Mouse (Mus musculus) midbrain, embryonic 13.5 days (tissue): Measurements from ENCODE around the gene Vwc2l. TPM values are rescaled to one million over a fixed set of nuclear protein-coding genes. Genes with fewer than 3 reads are reported as not detected.

ENCODE experiments used
- ATAC-seq: fragments of 200-750 bp; cut with Nextera tagmentation; 2 replicates; pipeline ENCODE4 v1.8.0; 2017; ENCODE audit warnings: mild to moderate bottlenecking, moderate TSS enrichment, moderate library complexity
- H3K27ac ChIP-seq: fragments of 300-500 bp; sonication (generic); 2 replicates; pipeline ENCODE4 v1.5.1; 2015; ENCODE audit warnings: inconsistent platforms, mild to moderate bottlenecking, moderate library complexity
- H3K27me3 ChIP-seq: fragments of 300-500 bp; sonication (generic); 2 replicates; pipeline ENCODE4 v1.6.1; 2015; ENCODE audit warnings: mild to moderate bottlenecking, inconsistent platforms
- H3K36me3 ChIP-seq: fragments of 300-500 bp; sonication (generic); 2 replicates; pipeline ENCODE4 v1.6.1; 2015; ENCODE audit warnings: mild to moderate bottlenecking, inconsistent platforms
- H3K4me1 ChIP-seq: fragments of 300-500 bp; sonication (generic); replicated peaks from 2 replicates; pipeline ENCODE4 v1.6.1; 2015; ENCODE audit warnings: inconsistent platforms
- H3K4me2 ChIP-seq: fragments of 300-500 bp; sonication (generic); replicated peaks from 2 replicates; pipeline ENCODE4 v1.6.1; 2015; ENCODE audit warnings: moderate library complexity, mild to moderate bottlenecking, inconsistent platforms
- H3K4me3 ChIP-seq: fragments of 300-500 bp; sonication (generic); replicated peaks from 2 replicates; pipeline ENCODE4 v1.5.1; 2015; ENCODE audit warnings: mild to moderate bottlenecking, inconsistent platforms
- H3K9ac ChIP-seq: fragments of 300-500 bp; sonication (generic); replicated peaks from 2 replicates; pipeline ENCODE4 v1.6.1; 2015; ENCODE audit warnings: mild to moderate bottlenecking, inconsistent platforms
- H3K9me3 ChIP-seq: fragments of 300-500 bp; sonication (generic); 2 replicates; pipeline ENCODE4 v1.6.1; 2016; ENCODE audit warnings: mild to moderate bottlenecking, inconsistent platforms
- WGBS: fragments of 180-500 bp; shearing (Covaris S2); methylation state at CpG from one replicate; pipeline ENCODE4 v1.1.7; 2015; 5-methylcytosine and 5-hydroxymethylcytosine counted together
- polyA plus RNA-seq: library from polyadenylated mRNA; unstranded; fragments of >200 nt; fragmentation: Nextera tagmentation; extraction: Ambion mirVana; gene quantifications from 2 replicates; pipeline ENCODE4 v1.2.1, GENCODE M21; 2015

Gene Vwc2l
- polyA plus RNA-seq, 1 experiment from 2014 or later = 4.7 TPM

DNA sequence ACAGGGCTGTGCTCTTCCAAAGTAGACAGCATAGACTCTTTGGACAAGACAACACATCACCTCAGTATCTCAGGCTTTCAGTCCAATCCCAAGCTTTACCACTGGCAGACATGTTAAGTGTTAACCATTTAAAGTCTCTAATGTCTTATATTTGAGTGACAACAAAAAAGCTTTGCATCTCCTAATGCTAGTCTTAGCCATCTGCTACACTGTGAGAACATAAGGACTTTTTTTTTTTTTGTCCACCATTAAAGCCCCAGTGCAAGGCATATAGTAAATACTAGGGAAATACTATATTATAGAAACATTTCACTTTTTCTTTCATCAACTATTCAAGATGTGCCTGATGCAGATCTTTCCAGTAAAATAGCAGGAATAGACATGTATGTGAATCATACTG is 119.8 kb downstream of the Vwc2l start:
- no peaks in the 10 kb centered on the region for H3K36me3 ChIP-seq
- H3K4me3 ChIP-seq = no peak overlapping the region
- no peak overlapping the region for H3K9ac ChIP-seq
- no peaks in the 10 kb centered on the region for H3K9me3 ChIP-seq
- no peak for ATAC-seq
- no peaks in the 10 kb centered on the region for H3K4me1 ChIP-seq
- no peak overlapping the region for H3K4me2 ChIP-seq
- no peaks in the 10 kb centered on the region for H3K27me3 ChIP-seq
- H3K27ac ChIP-seq = no peak overlapping the region

DNA sequence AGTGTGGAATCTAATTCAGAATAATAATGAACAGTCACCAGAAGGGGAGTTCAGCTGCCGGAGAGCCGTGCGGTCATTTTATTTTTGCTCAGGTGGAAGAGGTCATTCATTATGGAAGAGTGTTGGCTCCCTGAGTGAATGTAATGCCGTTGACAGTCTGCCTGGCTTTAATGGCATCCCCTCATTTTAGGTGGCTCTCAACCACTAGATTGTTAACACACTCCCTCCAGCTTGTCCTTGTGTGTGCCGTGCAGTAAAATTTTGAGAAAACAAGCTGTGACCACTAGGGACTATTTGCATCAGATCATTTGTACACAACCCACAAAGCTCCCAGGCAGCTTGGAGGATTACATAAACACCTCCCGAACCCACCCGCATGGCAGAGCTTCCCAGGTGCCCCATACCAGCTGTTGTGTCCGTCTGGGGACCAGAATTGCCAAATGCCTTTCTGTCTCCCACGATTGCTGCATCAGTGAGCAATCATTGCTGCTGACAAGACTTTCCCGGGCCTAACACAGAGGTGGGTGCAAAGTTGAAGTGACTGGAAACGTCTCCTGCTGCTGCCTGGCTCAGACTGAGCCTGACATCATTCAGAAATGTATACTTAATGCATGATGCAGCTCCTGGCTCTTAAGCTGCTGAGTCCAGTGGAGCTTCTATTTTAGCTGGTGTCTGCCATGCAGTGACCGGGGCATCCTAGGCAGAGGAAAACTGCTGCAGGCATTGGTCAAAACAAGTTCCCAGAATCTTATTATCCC is 126.3 kb downstream of the Vwc2l start:
- Histone ChIP-seq H3K4me3 (no peak overlapping the region), H3K27ac (no peak overlapping the region), H3K9me3 (no peaks in the 10 kb centered on the region), H3K4me2 (no peak overlapping the region), H3K27me3 (no peaks in the 10 kb centered on the region), H3K9ac (no peak overlapping the region), H3K36me3 (no peaks in the 10 kb centered on the region), H3K4me1 (peaks cover 7% of the 10 kb centered on the region; the same call in 1 of the 2 replicates)
- 55% methylated on average over 12 of the region's 12 CpGs for WGBS
- ATAC-seq = peak; percentile 53

DNA sequence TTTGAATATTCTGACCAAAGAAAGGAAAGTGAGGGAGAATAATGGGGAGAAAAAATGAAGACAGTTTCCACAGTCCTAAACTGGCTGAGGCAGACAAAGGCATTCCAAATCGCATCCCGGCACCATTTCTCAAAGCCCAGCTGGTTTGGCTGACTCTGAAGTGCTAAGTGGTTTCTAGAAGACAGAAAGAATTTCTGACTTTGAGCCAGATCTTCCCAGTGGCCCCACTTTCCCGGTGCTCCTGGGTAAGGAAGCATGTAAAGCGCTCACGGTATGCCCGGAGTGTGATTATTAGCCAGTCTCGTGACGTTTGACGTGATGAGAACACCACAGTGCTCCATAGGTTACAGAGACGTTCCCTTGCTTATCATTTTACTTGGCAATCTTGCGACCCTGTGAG is 127.9 kb downstream of the Vwc2l start:
- H3K4me1 ChIP-seq = peaks cover 7% of the 10 kb centered on the region; the same call in 1 of the 2 replicates
- ATAC-seq = no peak
- H3K9me3 ChIP-seq = no peaks in the 10 kb centered on the region
- no peak overlapping the region for H3K9ac ChIP-seq
- H3K4me3 ChIP-seq = no peak overlapping the region
- no peaks in the 10 kb centered on the region for H3K36me3 ChIP-seq
- H3K27me3 ChIP-seq = no peaks in the 10 kb centered on the region
- no peak overlapping the region for H3K4me2 ChIP-seq
- WGBS = 79% methylated on average over 11 of the region's 11 CpGs
- H3K27ac ChIP-seq = no peak overlapping the region

DNA sequence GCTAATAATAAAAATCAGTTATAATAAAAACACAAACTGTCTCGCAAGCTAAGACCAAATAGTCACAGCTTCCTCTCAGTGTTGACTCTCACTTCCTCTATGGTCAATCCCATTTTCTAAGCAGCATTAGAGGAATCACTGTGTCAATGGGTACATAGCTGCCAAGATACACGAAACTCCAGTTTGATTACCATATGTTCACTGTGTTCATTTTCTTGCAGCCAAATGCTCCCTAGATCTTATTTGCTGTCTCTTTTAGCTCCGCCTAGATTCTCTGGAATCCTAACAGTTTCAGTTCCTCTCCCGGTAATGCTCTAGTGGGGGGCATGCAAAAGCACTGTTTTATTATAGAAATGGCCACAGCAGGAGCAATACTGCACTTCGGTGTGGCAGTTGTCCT is 130.4 kb downstream of the Vwc2l start:
- no peak for ATAC-seq
- Histone ChIP-seq H3K4me2 (no peak overlapping the region), H3K4me3 (no peak overlapping the region), H3K27ac (no peak overlapping the region), H3K27me3 (no peaks in the 10 kb centered on the region), H3K9ac (no peak overlapping the region), H3K4me1 (peaks cover 8% of the 10 kb centered on the region; the same call in 1 of the 2 replicates), H3K36me3 (no peaks in the 10 kb centered on the region), H3K9me3 (no peaks in the 10 kb centered on the region)
- WGBS = 78% methylated on average over 5 of the region's 5 CpGs

DNA sequence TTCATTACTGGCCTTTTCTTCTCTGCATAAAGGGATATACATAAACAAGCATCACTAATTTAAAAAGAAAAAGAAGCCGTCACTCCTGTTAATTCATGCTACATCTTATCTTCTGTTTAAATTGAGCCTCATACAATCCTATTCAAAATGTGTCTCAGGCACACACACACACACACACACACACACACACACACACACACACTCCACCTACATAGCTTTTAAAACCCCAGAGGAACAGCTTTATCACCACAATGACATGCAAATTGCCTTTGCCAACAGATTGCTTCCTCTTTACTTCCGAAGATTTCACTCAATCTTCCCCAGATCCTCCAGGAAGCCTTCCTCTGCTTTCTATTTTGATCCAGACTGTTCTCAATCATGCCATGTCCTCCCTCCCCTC is 136.2 kb downstream of the Vwc2l start:
- Histone ChIP-seq H3K4me2 (no peak overlapping the region), H3K4me3 (no peak overlapping the region), H3K36me3 (no peaks in the 10 kb centered on the region), H3K9me3 (no peaks in the 10 kb centered on the region), H3K9ac (no peak overlapping the region), H3K27me3 (no peaks in the 10 kb centered on the region), H3K4me1 (peaks cover 14% of the 10 kb centered on the region; the same call in 1 of the 2 replicates), H3K27ac (no peak overlapping the region)
- peak; percentile 71 for ATAC-seq
- WGBS = 30% methylated on average over 2 of the region's 2 CpGs

DNA sequence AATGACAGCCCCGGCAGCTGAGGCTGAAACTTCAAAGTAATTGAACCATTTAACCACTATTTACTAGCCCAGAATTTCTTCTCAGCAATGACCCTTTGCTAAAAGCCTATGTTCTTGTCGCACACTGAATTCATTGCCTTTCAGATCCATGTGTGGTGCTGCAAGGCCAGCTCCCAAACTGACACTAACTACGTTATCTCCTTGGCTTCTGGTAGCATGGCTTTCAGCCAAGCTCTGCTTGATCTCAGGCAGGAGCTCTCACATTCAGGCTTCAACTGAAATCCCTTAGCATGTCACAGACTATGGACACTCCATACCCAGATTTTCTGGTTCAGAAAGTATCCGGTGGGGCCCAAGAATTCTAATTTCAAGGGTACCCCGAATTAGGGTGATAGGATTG is 140.6 kb downstream of the Vwc2l start:
- ATAC-seq = no peak
- H3K4me3 ChIP-seq = no peak overlapping the region
- H3K4me1 ChIP-seq = peaks cover 11% of the 10 kb centered on the region; the same call in 1 of the 2 replicates
- H3K9me3 ChIP-seq = no peaks in the 10 kb centered on the region
- H3K27ac ChIP-seq = no peak overlapping the region
- 79% methylated on average over 5 of the region's 5 CpGs for WGBS
- no peak overlapping the region for H3K4me2 ChIP-seq
- H3K27me3 ChIP-seq = no peaks in the 10 kb centered on the region
- H3K36me3 ChIP-seq = no peaks in the 10 kb centered on the region
- H3K9ac ChIP-seq = no peak overlapping the region

DNA sequence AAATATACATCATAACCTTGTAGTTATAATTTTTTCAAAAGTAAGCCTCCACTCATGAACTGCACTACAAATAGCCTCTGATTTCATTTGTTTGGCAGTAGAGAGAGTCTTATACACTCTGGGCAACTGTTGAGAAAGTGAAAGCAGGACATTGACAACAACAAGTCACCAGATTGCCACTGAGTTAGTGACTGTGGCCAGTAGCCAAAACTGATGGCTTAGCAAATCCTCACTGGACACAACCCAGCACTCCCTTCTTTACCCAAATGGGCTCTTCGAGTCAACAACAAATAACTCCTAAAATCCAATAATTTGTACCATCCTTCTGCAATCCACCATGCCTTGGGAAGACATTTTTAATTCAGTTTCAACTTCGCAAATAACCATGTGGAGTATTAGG is 155.0 kb downstream of the Vwc2l start:
- no peaks in the 10 kb centered on the region for H3K9me3 ChIP-seq

DNA sequence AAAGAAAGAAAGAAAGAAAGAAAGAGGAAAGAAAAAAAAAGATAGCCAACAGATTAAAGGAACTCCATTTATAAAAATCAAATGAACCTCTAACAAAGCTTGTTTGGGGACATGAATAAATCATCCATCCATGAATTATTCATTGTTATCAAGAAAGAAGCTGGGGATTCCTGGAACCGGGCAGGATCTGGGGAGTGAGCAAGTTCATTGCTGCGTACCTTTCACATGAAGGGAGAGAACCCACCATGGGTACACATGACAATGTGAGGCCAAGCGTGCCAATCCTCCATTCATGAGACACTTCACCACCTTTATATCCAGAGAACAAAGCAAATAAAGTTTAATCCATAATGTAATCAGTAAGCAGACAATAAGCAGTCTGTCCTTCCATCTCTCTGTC is 155.8 kb downstream of the Vwc2l start:
- H3K4me3 ChIP-seq = no peak overlapping the region
- H3K27ac ChIP-seq = no peak overlapping the region
- 19% methylated on average over 3 of the region's 3 CpGs for WGBS
- no peaks in the 10 kb centered on the region for H3K9me3 ChIP-seq
- H3K4me2 ChIP-seq = no peak overlapping the region
- H3K36me3 ChIP-seq = no peaks in the 10 kb centered on the region
- no peaks in the 10 kb centered on the region for H3K27me3 ChIP-seq
- peaks cover 16% of the 10 kb centered on the region for H3K4me1 ChIP-seq
- ATAC-seq = peak; percentile 67; the same call in 1 of the 2 replicates
- no peak overlapping the region for H3K9ac ChIP-seq

More for the DNA sequence above, 155.0 kb downstream of the Vwc2l start:
- Histone ChIP-seq H3K4me1 (peaks cover 16% of the 10 kb centered on the region), H3K9ac (no peak overlapping the region), H3K27me3 (no peaks in the 10 kb centered on the region), H3K27ac (no peak overlapping the region), H3K4me2 (no peak overlapping the region), H3K36me3 (no peaks in the 10 kb centered on the region), H3K4me3 (no peak overlapping the region)
- 93% methylated on average over 2 of the region's 2 CpGs for WGBS
- no peak for ATAC-seq

DNA sequence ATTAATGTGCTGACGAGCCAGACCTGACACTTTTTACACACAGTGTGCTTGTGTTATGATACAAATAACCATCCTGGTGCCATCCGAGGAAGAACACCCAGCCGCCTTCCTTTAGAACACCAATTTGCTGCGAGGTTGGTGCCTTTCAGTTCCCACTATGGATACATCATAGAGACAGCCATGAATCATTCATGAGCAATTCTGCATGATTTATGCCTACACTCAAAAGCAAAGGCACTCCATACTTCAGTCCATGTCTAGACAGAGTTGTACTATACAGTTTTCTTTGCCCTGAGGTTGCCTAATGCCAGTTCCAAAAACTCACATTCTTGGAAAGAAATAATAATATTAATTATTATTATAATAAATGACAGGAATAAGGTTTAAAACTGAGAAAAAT is 158.6 kb downstream of the Vwc2l start:
- Histone ChIP-seq H3K27me3 (no peaks in the 10 kb centered on the region), H3K36me3 (no peaks in the 10 kb centered on the region), H3K4me2 (no peak overlapping the region), H3K27ac (no peak overlapping the region), H3K4me3 (no peak overlapping the region), H3K9ac (no peak overlapping the region), H3K4me1 (peaks cover 16% of the 10 kb centered on the region), H3K9me3 (no peaks in the 10 kb centered on the region)
- WGBS = 45% methylated on average over 4 of the region's 4 CpGs
- ATAC-seq = peak; percentile 82

DNA sequence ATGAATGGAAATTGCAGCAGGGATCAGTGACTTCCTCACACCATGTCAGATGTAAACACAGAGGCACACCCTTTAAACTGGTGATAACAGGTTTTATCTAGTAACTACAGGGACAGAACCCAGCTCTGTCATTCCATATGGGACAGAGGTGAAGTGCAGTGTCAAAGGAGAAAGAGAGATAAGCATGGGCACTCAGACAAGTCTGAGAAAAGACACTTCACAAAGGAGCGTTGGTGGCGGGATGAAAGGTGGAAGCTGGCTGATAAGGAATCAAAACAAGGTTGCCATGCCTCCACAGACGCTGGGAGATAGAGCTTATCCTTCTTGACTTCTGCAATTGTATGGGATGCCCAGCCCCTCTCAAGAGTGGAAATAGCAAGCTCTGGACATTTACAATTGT is 176.8 kb downstream of the Vwc2l start:
- H3K27ac ChIP-seq = no peak overlapping the region
- no peak for ATAC-seq
- no peaks in the 10 kb centered on the region for H3K9me3 ChIP-seq
- no peaks in the 10 kb centered on the region for H3K36me3 ChIP-seq
- H3K4me1 ChIP-seq = no peaks in the 10 kb centered on the region
- no peak overlapping the region for H3K4me3 ChIP-seq
- H3K4me2 ChIP-seq = no peak overlapping the region
- no peak overlapping the region for H3K9ac ChIP-seq
- H3K27me3 ChIP-seq = no peaks in the 10 kb centered on the region
- WGBS = 57% methylated on average over 3 of the region's 3 CpGs

DNA sequence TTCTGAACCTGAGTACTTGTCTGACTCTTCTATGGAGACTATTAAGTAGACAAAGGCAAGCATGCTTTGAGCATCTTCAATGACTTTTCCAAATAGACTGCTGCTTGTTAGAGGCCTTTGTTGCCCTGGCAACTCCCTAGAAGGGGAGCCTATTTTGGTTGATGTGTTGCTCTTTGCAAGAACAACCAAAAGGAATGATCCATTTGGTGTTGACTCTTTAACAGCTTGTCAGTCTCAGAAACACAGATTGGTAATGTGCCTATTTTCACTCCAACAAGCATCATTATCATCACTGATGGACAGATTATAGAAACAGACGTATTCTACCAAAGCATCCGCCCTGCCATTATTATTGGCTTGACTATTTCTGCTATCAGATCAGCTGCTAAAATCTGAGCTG is 181.9 kb downstream of the Vwc2l start:
- H3K9me3 ChIP-seq = no peaks in the 10 kb centered on the region
- H3K36me3 ChIP-seq = no peaks in the 10 kb centered on the region
- H3K4me3 ChIP-seq = no peak overlapping the region
- no peak overlapping the region for H3K4me2 ChIP-seq
- H3K27me3 ChIP-seq = no peaks in the 10 kb centered on the region
- no peak overlapping the region for H3K9ac ChIP-seq
- no peak for ATAC-seq
- no peak overlapping the region for H3K27ac ChIP-seq
- H3K4me1 ChIP-seq = no peaks in the 10 kb centered on the region
- WGBS = 89% methylated on average over 2 of the region's 2 CpGs

DNA sequence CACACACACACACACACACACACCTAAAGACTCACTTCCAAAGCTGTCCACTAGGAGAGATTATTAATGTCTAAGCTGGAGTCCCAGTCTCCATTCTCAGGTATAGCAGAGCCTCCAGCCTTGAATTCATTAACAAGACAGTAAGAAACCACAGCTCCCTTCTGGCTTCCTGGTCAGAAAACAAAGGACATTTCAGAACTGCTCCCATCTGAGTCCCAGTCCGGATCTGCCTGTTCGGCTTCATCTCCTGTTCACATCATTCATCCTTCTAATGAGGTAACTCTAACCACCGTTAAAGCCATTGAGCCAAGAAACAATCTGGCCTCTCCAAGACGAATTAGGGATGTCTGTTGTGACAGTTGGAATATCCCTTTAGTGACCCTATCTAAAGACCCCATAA is 185.7 kb downstream of the Vwc2l start:
- H3K4me3 ChIP-seq = no peak overlapping the region
- no peak for ATAC-seq

DNA sequence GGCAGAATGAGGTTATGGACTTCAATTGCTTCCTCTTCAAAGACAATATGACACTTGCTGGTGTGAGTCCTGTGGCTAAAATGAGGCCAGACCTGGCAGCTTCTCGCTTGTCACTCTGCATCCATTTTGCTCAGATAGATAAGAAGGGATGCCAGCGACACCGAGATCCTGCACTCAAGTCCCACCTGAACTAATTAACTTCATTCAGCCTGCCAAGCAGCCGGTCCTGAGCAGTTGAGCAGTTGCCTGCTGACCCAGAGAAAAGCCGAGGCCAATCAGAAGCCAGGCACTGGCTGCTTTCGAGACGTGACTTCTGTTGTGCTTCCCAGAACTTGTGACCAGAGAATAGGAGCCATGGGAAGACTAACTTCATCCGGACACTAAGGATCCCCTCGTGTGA is 187.6 kb downstream of the Vwc2l start:
- H3K9ac ChIP-seq = no peak overlapping the region
- no peak overlapping the region for H3K27ac ChIP-seq
- ATAC-seq = no peak
- H3K4me2 ChIP-seq = no peak overlapping the region
- H3K9me3 ChIP-seq = no peaks in the 10 kb centered on the region
- 65% methylated on average over 9 of the region's 9 CpGs for WGBS
- no peak overlapping the region for H3K4me3 ChIP-seq
- H3K27me3 ChIP-seq = no peaks in the 10 kb centered on the region
- 0 out of 2 replicates have a peak, but pooled peaks cover 3% of the 10 kb centered on the region for H3K4me1 ChIP-seq
- no peaks in the 10 kb centered on the region for H3K36me3 ChIP-seq

More for the DNA sequence above, 185.7 kb downstream of the Vwc2l start:
- no peaks in the 10 kb centered on the region for H3K36me3 ChIP-seq
- H3K27me3 ChIP-seq = no peaks in the 10 kb centered on the region
- no peak overlapping the region for H3K27ac ChIP-seq
- no peaks in the 10 kb centered on the region for H3K9me3 ChIP-seq
- H3K9ac ChIP-seq = no peak overlapping the region
- no peaks in the 10 kb centered on the region for H3K4me1 ChIP-seq
- 81% methylated on average over 4 of the region's 4 CpGs for WGBS
- H3K4me2 ChIP-seq = no peak overlapping the region
